Mouse (Mus musculus) erythroblast, embryonic 14.5 days (primary cell): Measurements from ENCODE around the gene Wwc1. TPM values are rescaled to one million over a fixed set of nuclear protein-coding genes. Genes with fewer than 3 reads are reported as not detected.

Experiments
- H3K27me3 ChIP-seq: 2 replicates; pipeline ENCODE4 v1.6.1; 2012; ENCODE audit warnings: inconsistent platforms; ENCODE audit not compliant: control insufficient read depth
- H3K36me3 ChIP-seq: 2 replicates; pipeline ENCODE4 v1.6.1; 2012; ENCODE audit warnings: mild to moderate bottlenecking, inconsistent platforms; ENCODE audit not compliant: control insufficient read depth
- H3K4me1 ChIP-seq: 2 replicates; pipeline ENCODE4 v1.6.1; 2012; ENCODE audit warnings: inconsistent platforms; ENCODE audit not compliant: control insufficient read depth
- H3K4me3 ChIP-seq: replicated peaks from 2 replicates; pipeline ENCODE3; 2012; ENCODE audit warnings: moderate library complexity, mild to moderate bottlenecking, inconsistent platforms
- H3K9me3 ChIP-seq: 2 replicates; pipeline ENCODE4 v1.6.1; 2012; ENCODE audit warnings: low read length, inconsistent platforms, mixed read lengths; ENCODE audit not compliant: control insufficient read depth
- GATA1 ChIP-seq: IDR thresholded peaks from 2 replicates; pipeline ENCODE4 v1.6.1; 2012; ENCODE audit warnings: low read length, inconsistent platforms, mixed read lengths
- TAL1 ChIP-seq: IDR thresholded peaks from 3 replicates; pipeline ENCODE4 v1.6.1; 2012; ENCODE audit warnings: low read length, inconsistent platforms, mixed read lengths
- polyA plus RNA-seq: library from polyadenylated mRNA; stranded (reverse); fragments of >175 nt; gene quantifications from 2 replicates; pipeline ENCODE4 v1.2.3, GENCODE M21; 2012

Wwc1 gene
- polyA plus RNA-seq, 1 experiment: 0.02 TPM

- peaks cover 23% of the 10 kb centered on the region for H3K4me1 ChIP-seq
- peaks cover 10% of the 10 kb centered on the region for H3K27me3 ChIP-seq
- H3K36me3 ChIP-seq: no peaks in the 10 kb centered on the region
- no peaks in the 10 kb centered on the region for H3K9me3 ChIP-seq
- no peak for TF ChIP-seq TAL1
- TF ChIP-seq GATA1: no peak
- H3K4me3 ChIP-seq: no peak overlapping the region
Measured at GRCm38 (mm10) chr11:35998048-35998447, 17.7 kb upstream of the Wwc1 start.

- Histone ChIP-seq H3K9me3 (no peaks in the 10 kb centered on the region), H3K36me3 (no peaks in the 10 kb centered on the region), H3K27me3 (no peaks in the 10 kb centered on the region), H3K4me3 (no peak overlapping the region), H3K4me1 (peaks cover 9% of the 10 kb centered on the region)
- TF ChIP-seq TAL1 (no peak), GATA1 (no peak)
Measured at GRCm38 (mm10) chr11:35995310-35995709, 15.0 kb upstream of the Wwc1 start.

- H3K27me3 ChIP-seq: no peaks in the 10 kb centered on the region
- H3K4me1 ChIP-seq: no peaks in the 10 kb centered on the region
- TF ChIP-seq GATA1 (no peak), TAL1 (no peak)
- no peaks in the 10 kb centered on the region for H3K36me3 ChIP-seq
- H3K4me3 ChIP-seq: no peak overlapping the region
- no peaks in the 10 kb centered on the region for H3K9me3 ChIP-seq
Measured at GRCm38 (mm10) chr11:35991846-35992245, 11.5 kb upstream of the Wwc1 start.

GRCm38 (mm10) chr11:35989967-35990366, 9.6 kb upstream of the Wwc1 start:
- TF ChIP-seq TAL1: no peak
- TF ChIP-seq GATA1: no peak
- no peaks in the 10 kb centered on the region for H3K36me3 ChIP-seq

GRCm38 (mm10) chr11:35985841-35986393, 5.6 kb upstream of the Wwc1 start:
- Histone ChIP-seq H3K4me3 (no peak overlapping the region), H3K27me3 (peaks cover 21% of the 10 kb centered on the region), H3K9me3 (no peaks in the 10 kb centered on the region), H3K4me1 (no peaks in the 10 kb centered on the region), H3K36me3 (no peaks in the 10 kb centered on the region)
- TF ChIP-seq TAL1: no peak
- no peak for TF ChIP-seq GATA1

More at GRCm38 (mm10) chr11:35989967-35990366, 9.6 kb upstream of the Wwc1 start:
- H3K4me3 ChIP-seq: no peak overlapping the region
- peaks cover 5% of the 10 kb centered on the region for H3K27me3 ChIP-seq
- no peaks in the 10 kb centered on the region for H3K4me1 ChIP-seq
- H3K9me3 ChIP-seq: no peaks in the 10 kb centered on the region

GRCm38 (mm10) chr11:35982734-35983133, 2.4 kb upstream of the Wwc1 start:
- Histone ChIP-seq H3K4me3 (no peak overlapping the region), H3K9me3 (no peaks in the 10 kb centered on the region), H3K27me3 (peaks cover 53% of the 10 kb centered on the region), H3K4me1 (no peaks in the 10 kb centered on the region), H3K36me3 (no peaks in the 10 kb centered on the region)
- TF ChIP-seq GATA1 (no peak), TAL1 (no peak)

- peak overlapping the region; percentile 55 for H3K4me3 ChIP-seq
- H3K9me3 ChIP-seq: no peaks in the 10 kb centered on the region
- no peaks in the 10 kb centered on the region for H3K36me3 ChIP-seq
- H3K4me1 ChIP-seq: no peaks in the 10 kb centered on the region
- H3K27me3 ChIP-seq: peaks cover 48% of the 10 kb centered on the region
- TF ChIP-seq GATA1 (no peak), TAL1 (no peak)
Measured at GRCm38 (mm10) chr11:35979733-35980410, 455 bp downstream of the Wwc1 start.

- Histone ChIP-seq H3K4me3 (peak overlapping the region; percentile 55), H3K36me3 (no peaks in the 10 kb centered on the region), H3K9me3 (no peaks in the 10 kb centered on the region), H3K27me3 (peaks cover 48% of the 10 kb centered on the region), H3K4me1 (no peaks in the 10 kb centered on the region)
- no peak for TF ChIP-seq TAL1
- TF ChIP-seq GATA1: no peak
Measured at GRCm38 (mm10) chr11:35979266-35979732, 1.0 kb downstream of the Wwc1 start.

GRCm38 (mm10) chr11:35977796-35978195, 2.5 kb downstream of the Wwc1 start:
- Histone ChIP-seq H3K4me3 (no peak overlapping the region), H3K4me1 (no peaks in the 10 kb centered on the region), H3K36me3 (no peaks in the 10 kb centered on the region), H3K9me3 (no peaks in the 10 kb centered on the region), H3K27me3 (peaks cover 47% of the 10 kb centered on the region)
- no peak for TF ChIP-seq GATA1
- TF ChIP-seq TAL1: no peak

GRCm38 (mm10) chr11:35977096-35977495, 3.2 kb downstream of the Wwc1 start:
- H3K4me1 ChIP-seq: no peaks in the 10 kb centered on the region
- H3K9me3 ChIP-seq: no peaks in the 10 kb centered on the region
- no peaks in the 10 kb centered on the region for H3K36me3 ChIP-seq
- TF ChIP-seq GATA1 (no peak), TAL1 (no peak)
- H3K4me3 ChIP-seq: no peak overlapping the region
- H3K27me3 ChIP-seq: peaks cover 42% of the 10 kb centered on the region
